Mouse (Mus musculus) heart, embryonic 15.5 days (tissue): ENCODE data around the gene H2-T23. TPM values are rescaled to one million over a fixed set of nuclear protein-coding genes. Genes with fewer than 3 reads are reported as not detected.
A peak's percentile ranks its signal among the peaks of the same experiment; 100 is the strongest.
"Not testable (repeated sequence)": the region's sequence is repeated elsewhere in the genome, so short reads cannot be mapped to it uniquely, and the experiment has no call there.

Experiments used
- ATAC-seq: fragments of 200-750 bp; cut with Nextera tagmentation; replicated peaks from 2 replicates; pipeline ENCODE4 v1.8.0; 2017; ENCODE audit warnings: low read depth, moderate TSS enrichment; ENCODE audit not compliant: insufficient number of reproducible peaks, insufficient read depth, low FRiP score
- H3K27ac ChIP-seq: fragments of 300-500 bp; sonication (generic); 2 replicates; pipeline ENCODE4 v1.5.1; 2015; ENCODE audit warnings: mild to moderate bottlenecking, inconsistent platforms
- H3K27me3 ChIP-seq: fragments of 300-500 bp; sonication (generic); 2 replicates; pipeline ENCODE4 v1.6.1; 2015; ENCODE audit warnings: inconsistent platforms
- H3K36me3 ChIP-seq: fragments of 300-500 bp; sonication (generic); 2 replicates; pipeline ENCODE4 v1.6.1; 2015; ENCODE audit warnings: mild to moderate bottlenecking, inconsistent platforms
- H3K4me1 ChIP-seq: fragments of 300-500 bp; sonication (generic); replicated peaks from 2 replicates; pipeline ENCODE4 v1.6.1; 2015; ENCODE audit warnings: inconsistent platforms
- H3K4me2 ChIP-seq: fragments of 300-500 bp; sonication (generic); 2 replicates; pipeline ENCODE4 v1.6.1; 2015; ENCODE audit warnings: inconsistent platforms, mild to moderate bottlenecking, moderate library complexity
- H3K4me3 ChIP-seq: fragments of 300-500 bp; sonication (generic); 2 replicates; pipeline ENCODE4 v1.5.1; 2015; ENCODE audit warnings: mild to moderate bottlenecking, inconsistent platforms
- H3K9ac ChIP-seq: fragments of 300-500 bp; sonication (generic); 2 replicates; pipeline ENCODE4 v1.6.1; 2015; ENCODE audit warnings: mild to moderate bottlenecking, inconsistent platforms
- H3K9me3 ChIP-seq: fragments of 300-500 bp; sonication (generic); replicated peaks from 2 replicates; pipeline ENCODE4 v1.6.1; 2016; ENCODE audit warnings: inconsistent platforms
- WGBS: fragments of 180-500 bp; shearing (Covaris S2); methylation state at CpG from one replicate; pipeline ENCODE4 v1.1.7; 2015; ENCODE audit warnings: mixed read lengths; 5-methylcytosine and 5-hydroxymethylcytosine counted together
- polyA plus RNA-seq: library from polyadenylated mRNA; unstranded; fragments of >200 nt; fragmentation: Nextera tagmentation; extraction: Ambion mirVana; gene quantifications from 2 replicates; pipeline ENCODE4 v1.2.1, GENCODE M21; 2015

The H2-T23 gene
- polyA plus RNA-seq, 1 experiment from 2014 or later: 4.7 TPM

DNA sequence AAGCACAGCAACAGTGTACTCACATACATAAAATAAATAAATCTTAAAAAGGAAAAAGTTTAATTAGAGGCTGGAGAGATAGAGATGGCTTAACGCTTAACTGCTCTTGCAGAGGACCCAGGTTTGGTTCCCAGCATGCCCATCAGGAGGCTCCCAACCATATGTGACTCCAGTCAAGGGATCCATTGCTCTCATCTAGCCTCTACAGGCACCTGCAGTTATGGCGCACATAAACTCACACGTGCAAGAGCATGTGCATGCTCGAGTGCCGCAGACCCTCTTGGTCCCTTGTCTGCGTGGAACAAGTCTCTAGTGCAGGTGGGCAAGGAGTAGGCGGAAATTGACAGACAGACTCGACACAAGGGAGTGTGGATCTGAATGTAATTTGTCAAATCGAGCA is 10.6 kb downstream of the H2-T23 start:
- ATAC-seq: no peak
- Histone ChIP-seq H3K4me1 (peaks cover 7% of the 10 kb centered on the region; the same call in 1 of the 2 replicates), H3K9ac (no peak overlapping the region), H3K4me2 (no peak overlapping the region), H3K27ac (no peak overlapping the region), H3K27me3 (no peaks in the 10 kb centered on the region), H3K36me3 (no peaks in the 10 kb centered on the region), H3K9me3 (no peaks in the 10 kb centered on the region), H3K4me3 (no peak overlapping the region)
- 89% methylated on average over 9 of the region's 9 CpGs for WGBS

GRCm38 (mm10) chr17:36021309-36021708 is 11.3 kb downstream of the H2-T23 start:
- no peak for ATAC-seq

DNA sequence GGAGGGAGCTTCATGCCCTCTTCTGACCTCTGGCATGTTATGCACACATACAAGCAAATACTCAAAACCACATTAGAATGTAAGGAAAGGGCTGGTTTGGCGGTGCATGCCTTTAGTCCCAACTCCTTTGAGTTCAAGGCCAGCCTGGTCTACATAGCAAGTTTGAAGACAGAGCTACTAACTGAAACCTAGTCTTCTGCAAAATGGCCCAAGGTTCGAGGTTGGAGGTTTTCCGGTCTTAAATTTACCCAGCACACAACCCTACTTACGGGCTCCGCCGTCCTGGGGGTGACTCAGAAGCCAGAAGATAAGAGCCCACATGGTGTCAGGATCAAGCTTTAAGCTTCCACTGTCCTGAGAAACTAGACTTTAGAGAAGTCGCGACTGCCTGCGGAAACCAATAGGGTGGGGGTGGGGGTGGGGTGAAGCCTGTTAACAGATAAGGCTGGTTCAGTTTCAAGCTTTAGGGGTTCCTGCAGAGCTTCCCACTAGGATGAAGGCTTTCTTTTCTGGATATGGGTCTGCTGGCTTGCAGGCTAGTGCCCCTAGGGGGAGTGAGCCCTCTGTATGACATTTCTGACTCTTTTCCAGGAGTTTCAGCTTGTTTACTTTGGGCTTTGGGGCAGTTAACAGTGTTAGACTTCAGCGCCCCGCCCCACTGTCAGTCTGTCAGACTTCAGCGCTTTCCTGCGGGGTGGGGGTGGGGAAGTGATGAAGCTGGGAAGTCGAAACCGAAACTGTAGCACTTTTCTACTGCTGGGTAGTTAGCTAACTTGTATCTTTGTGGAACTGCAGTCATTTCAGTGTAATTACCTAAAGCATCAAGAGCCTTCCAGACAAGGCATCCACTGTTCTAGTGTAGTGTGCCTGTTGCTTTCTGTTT is 12.2 kb downstream of the H2-T23 start, which contains the start of gene H2-T24:
TSS of gene H2-T24 (minus strand) at position 370 of the 883 bp plus-strand sequence.
- H3K9ac ChIP-seq: no peak within 1 kb of the TSS
- ATAC-seq: peak; percentile 56
- WGBS: 23% methylated on average over 15 of the region's 15 CpGs

More at GRCm38 (mm10) chr17:36021309-36021708, 11.3 kb downstream of the H2-T23 start:
- Histone ChIP-seq H3K4me2 (peak overlapping the region; percentile 52; the same call in 1 of the 2 replicates), H3K9me3 (no peaks in the 10 kb centered on the region), H3K4me1 (peaks cover 7% of the 10 kb centered on the region; the same call in 1 of the 2 replicates), H3K36me3 (no peaks in the 10 kb centered on the region), H3K9ac (no peak overlapping the region), H3K4me3 (0 out of 2 replicates have a peak overlapping the region, but pooled peaks have one; percentile 29), H3K27me3 (no peaks in the 10 kb centered on the region), H3K27ac (peak overlapping the region; percentile 60; the same call in 1 of the 2 replicates)
- WGBS: 100% methylated on average over 1 of the region's 1 CpGs

DNA sequence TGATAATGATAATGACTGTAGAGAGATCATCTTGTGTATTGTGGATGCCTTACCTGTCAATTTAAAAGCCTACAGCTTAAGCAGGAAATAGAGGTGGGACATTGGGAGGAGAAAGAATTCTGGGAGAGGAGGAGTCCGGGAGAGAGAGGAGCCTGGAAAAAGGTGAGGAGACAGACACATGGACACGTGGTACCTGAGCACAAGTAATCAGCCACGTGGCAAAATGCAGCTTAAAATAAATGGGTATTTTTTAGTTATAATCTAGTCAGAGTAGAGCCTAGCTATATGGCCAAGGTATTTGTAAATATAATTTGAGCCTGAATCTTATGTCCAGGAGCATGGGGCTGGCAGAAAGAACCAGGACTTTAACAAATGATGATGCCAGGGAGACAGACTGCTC is 13.1 kb downstream of the H2-T23 start:
- ATAC-seq: no peak
- no peaks in the 10 kb centered on the region for H3K27me3 ChIP-seq
- no peak overlapping the region for H3K4me3 ChIP-seq
- H3K36me3 ChIP-seq: peaks cover 7% of the 10 kb centered on the region; the same call in 1 of the 2 replicates
- WGBS: 74% methylated on average over 3 of the region's 3 CpGs
- no peak overlapping the region for H3K9ac ChIP-seq
- H3K4me2 ChIP-seq: no peak overlapping the region; the same call in 1 of the 2 replicates
- no peaks in the 10 kb centered on the region for H3K9me3 ChIP-seq
- 0 out of 2 replicates have a peak overlapping the region, but pooled peaks have one; percentile 10 for H3K27ac ChIP-seq
- peaks cover 7% of the 10 kb centered on the region; the same call in 1 of the 2 replicates for H3K4me1 ChIP-seq

More for the DNA sequence above, 12.2 kb downstream of the H2-T23 start, which contains the start of gene H2-T24:
- Histone ChIP-seq H3K4me2 (peak within 1 kb of the TSS; percentile 52), H3K9me3 (no peaks in the 10 kb centered on the region), H3K27ac (peak within 1 kb of the TSS; percentile 60), H3K4me1 (peaks cover 7% of the 10 kb centered on the region; the same call in 1 of the 2 replicates), H3K27me3 (no peaks in the 10 kb centered on the region), H3K4me3 (peak within 1 kb of the TSS; percentile 29), H3K36me3 (no peaks in the 10 kb centered on the region)

- ATAC-seq: no peak; the same call in 1 of the 2 replicates
- Histone ChIP-seq H3K4me3 (no peak overlapping the region), H3K27me3 (no peaks in the 10 kb centered on the region), H3K27ac (no peak overlapping the region), H3K9me3 (no peaks in the 10 kb centered on the region), H3K9ac (no peak overlapping the region), H3K36me3 (peaks cover 10% of the 10 kb centered on the region; the same call in 1 of the 2 replicates), H3K4me2 (no peak overlapping the region), H3K4me1 (peaks cover 4% of the 10 kb centered on the region; the same call in 1 of the 2 replicates)
- 50% methylated on average over 2 of the region's 2 CpGs for WGBS
Observed at GRCm38 (mm10) chr17:36018979-36019378, 13.7 kb downstream of the H2-T23 start.

- no peak overlapping the region for H3K9ac ChIP-seq
- no peaks in the 10 kb centered on the region for H3K9me3 ChIP-seq
- no peak overlapping the region for H3K4me3 ChIP-seq
- H3K4me2 ChIP-seq: no peak overlapping the region
- WGBS: 85% methylated on average over 5 of the region's 5 CpGs
- peaks cover 10% of the 10 kb centered on the region; the same call in 1 of the 2 replicates for H3K36me3 ChIP-seq
- ATAC-seq: no peak
- H3K27ac ChIP-seq: no peak overlapping the region
- H3K27me3 ChIP-seq: no peaks in the 10 kb centered on the region
- 0 out of 2 replicates have a peak, but pooled peaks cover 3% of the 10 kb centered on the region for H3K4me1 ChIP-seq
Observed at GRCm38 (mm10) chr17:36017046-36017445, 15.6 kb downstream of the H2-T23 start.

GRCm38 (mm10) chr17:36014977-36015376 is 17.7 kb downstream of the H2-T23 start:
- no peak for ATAC-seq
- 89% methylated on average over 5 of the region's 5 CpGs for WGBS
- H3K4me2 ChIP-seq: no peak overlapping the region
- H3K9me3 ChIP-seq: no peaks in the 10 kb centered on the region
- H3K4me1 ChIP-seq: no peaks in the 10 kb centered on the region
- peaks cover 10% of the 10 kb centered on the region; the same call in 1 of the 2 replicates for H3K36me3 ChIP-seq
- H3K9ac ChIP-seq: no peak overlapping the region
- no peak overlapping the region for H3K27ac ChIP-seq
- no peaks in the 10 kb centered on the region for H3K27me3 ChIP-seq
- H3K4me3 ChIP-seq: no peak overlapping the region

DNA sequence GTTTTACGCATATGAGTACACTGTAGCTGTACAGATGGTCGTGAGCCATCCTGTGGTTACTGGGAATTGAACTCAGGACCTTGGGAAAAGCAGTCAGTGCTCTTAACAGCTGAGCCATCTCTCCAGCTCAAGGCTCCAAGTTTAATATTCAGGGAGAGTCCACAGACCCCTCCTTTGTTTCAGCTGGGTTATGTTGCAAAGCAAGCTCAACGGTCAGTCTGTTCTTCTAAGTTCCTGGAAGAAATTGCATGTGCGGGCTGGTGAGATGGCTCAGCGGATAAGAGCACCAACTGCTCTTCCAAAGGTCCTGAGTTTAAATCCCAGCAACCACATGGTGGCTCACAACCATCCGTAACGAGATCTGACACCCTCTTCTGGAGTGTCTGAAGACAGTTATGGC is 28.2 kb downstream of the H2-T23 start:
- not testable (repeated sequence) for H3K36me3 ChIP-seq, H3K27me3 ChIP-seq, ATAC-seq, H3K9me3 ChIP-seq, H3K9ac ChIP-seq, H3K4me1 ChIP-seq, H3K4me2 ChIP-seq, H3K27ac ChIP-seq, H3K4me3 ChIP-seq
- WGBS: 90% methylated on average over 7 of the region's 7 CpGs

- ATAC-seq: no peak
- 0 out of 2 replicates have a peak, but pooled peaks cover 4% of the 10 kb centered on the region for H3K4me1 ChIP-seq
- H3K4me3 ChIP-seq: no peak overlapping the region
- no peak overlapping the region for H3K9ac ChIP-seq
- H3K9me3 ChIP-seq: no peaks in the 10 kb centered on the region
- H3K36me3 ChIP-seq: no peaks in the 10 kb centered on the region
- H3K27me3 ChIP-seq: no peaks in the 10 kb centered on the region
- H3K4me2 ChIP-seq: no peak overlapping the region
- no peak overlapping the region for H3K27ac ChIP-seq
- 90% methylated on average over 7 of the region's 7 CpGs for WGBS
Observed at GRCm38 (mm10) chr17:36003331-36003730, 29.3 kb downstream of the H2-T23 start.

GRCm38 (mm10) chr17:36001966-36002365 is 30.7 kb downstream of the H2-T23 start:
- H3K27ac ChIP-seq: no peak overlapping the region
- no peak overlapping the region for H3K4me3 ChIP-seq
- H3K9ac ChIP-seq: no peak overlapping the region
- H3K4me2 ChIP-seq: no peak overlapping the region
- ATAC-seq: no peak; the same call in 1 of the 2 replicates
- WGBS: 91% methylated on average over 6 of the region's 6 CpGs
- no peaks in the 10 kb centered on the region for H3K27me3 ChIP-seq
- H3K9me3 ChIP-seq: no peaks in the 10 kb centered on the region
- no peaks in the 10 kb centered on the region for H3K36me3 ChIP-seq
- H3K4me1 ChIP-seq: peaks cover 12% of the 10 kb centered on the region

DNA sequence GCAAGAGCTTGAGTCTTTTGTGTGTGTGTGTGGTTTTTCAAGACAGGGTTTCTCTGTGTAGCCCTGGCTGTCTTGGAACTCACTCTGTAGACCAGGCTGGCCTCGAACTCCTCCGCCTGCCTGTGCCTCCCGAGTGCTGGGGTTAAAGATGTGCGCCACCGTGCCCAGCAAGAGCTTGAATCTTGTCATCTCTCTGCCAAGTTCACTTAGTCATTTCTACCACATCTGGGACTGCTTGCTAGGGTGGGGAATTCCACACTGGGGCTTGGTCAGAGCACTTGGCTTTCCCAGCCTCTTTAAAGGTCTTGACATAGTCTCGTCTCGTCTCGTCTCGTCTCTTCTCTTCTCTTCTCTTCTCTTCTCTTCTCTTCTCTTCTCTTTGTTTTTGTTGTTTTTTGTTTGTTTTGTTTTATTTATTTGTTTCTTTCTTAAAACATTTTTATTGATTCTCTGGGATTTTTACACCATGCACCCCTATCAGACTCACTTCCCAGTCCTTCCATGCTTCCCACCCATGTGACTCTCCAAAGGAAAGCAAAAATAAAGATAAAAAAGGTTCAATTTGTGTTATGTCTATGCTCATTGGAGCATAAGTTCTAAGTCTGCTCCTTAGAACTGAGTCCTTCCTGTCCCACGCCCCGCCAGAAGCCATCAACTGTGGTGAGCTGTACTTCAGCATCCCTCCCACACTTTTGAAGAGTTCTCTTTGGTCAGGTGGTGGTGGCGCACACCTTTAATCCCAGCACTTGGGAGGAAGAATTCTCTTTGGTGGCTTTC is 31.3 kb downstream of the H2-T23 start:
- ATAC-seq: no peak
- no peak overlapping the region for H3K4me3 ChIP-seq
- peaks cover 12% of the 10 kb centered on the region for H3K4me1 ChIP-seq
- H3K4me2 ChIP-seq: no peak overlapping the region
- H3K27ac ChIP-seq: no peak overlapping the region
- 92% methylated on average over 12 of the region's 12 CpGs for WGBS
- H3K27me3 ChIP-seq: no peaks in the 10 kb centered on the region
- H3K9ac ChIP-seq: no peak overlapping the region
- H3K36me3 ChIP-seq: no peaks in the 10 kb centered on the region
- no peaks in the 10 kb centered on the region for H3K9me3 ChIP-seq
